Mouse (Mus musculus): ENCODE measurements around the gene Pcbp2.

Pcbp2 gene

DNA sequence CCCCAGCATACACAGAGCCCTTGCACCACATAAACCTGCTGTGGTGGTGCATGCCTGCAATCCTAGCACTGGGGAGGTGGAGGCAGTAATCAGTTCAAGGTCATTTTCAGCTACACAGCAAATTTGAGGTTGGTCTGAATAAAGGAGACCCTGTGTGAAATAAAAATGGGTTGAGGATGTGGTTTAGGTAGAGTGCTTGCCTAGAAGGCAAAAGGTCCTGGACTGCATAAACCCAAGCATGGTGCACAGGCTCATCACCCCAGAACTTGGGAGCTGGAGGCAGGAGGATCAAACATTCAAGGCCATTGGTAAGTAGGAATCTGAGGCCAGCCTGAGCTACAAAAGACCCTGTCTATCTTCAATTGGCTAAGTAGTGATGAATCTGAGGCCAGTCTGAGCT lies 37.2 kb downstream of the Pcbp2 start:
- no peak for DNase-seq

DNA sequence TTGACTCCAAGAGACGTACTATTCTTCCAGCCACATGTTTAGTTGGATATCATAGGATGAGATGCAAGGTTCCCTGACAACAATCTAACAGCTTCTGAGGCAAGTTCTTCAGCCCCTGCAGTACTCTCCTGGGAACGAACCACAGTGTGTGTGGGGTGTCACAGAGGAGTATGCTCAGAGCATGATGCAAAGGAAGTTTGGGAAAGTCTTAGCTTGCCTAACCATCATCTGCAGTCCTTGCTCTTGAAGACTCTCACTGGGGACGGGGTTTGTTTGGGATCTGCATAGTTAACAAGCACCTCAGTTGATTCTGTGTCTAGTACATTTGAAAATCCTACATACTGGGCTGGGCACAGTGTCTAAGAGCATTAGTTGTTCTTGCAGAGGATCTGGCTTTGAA lies 38.0 kb downstream of the Pcbp2 start:
- no peak for DNase-seq

DNA sequence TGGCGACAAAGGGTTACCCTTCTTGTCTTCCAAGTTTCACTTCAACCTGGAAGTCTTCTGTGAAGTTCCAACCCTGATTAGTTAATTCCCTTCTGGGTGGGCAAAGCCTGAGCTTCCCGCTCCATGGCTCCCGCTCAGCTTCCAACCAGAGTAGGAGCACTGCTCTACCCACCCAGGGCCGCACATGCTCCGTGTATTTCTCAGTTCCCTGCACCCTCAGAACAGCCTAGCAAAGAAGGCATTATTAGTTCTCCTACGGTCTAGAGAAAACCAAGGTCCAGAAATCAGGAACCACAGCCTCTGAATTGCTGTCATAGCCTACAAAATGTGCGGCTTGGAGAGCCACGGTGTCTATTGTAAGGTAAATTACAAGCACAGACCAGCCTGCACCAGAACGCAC lies 39.8 kb downstream of the Pcbp2 start:
- peak in 1 of 2 experiments; percentile 40 for DNase-seq

DNA sequence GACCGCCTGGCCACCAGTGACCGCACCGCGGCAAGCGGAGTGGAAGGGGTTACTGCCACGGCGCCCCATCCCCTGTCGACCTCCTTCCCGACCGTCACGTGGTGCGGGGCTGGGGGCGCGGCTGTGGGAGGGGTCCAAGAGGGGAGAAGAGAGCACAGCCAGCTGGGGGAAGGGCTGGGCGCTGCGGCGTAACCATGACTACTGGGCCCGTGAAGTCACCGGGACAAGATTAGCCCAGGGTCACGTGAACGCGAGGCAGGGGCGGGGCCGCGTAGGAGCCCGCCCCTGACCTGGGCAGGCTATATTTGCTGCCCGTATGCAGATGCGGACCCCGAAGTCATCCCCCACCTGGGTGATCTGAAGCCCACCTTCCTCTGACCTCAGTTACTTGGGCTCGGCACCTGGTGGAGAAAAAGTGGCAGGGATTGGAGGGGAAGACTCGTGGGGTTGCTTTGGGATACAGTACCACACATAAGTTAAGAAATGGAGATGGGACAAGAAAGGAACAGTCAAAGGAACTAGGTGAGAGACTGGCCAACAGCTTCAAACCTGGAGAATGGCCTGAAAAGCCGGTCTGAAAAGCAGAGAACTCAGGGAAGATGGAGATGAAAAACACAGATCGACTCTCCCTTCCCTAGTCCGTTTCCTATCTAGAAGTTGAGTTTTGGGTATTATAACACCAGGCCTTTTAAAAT lies 40.4 kb downstream of the Pcbp2 start:
- peak; percentile 81 to 84 for DNase-seq

DNA sequence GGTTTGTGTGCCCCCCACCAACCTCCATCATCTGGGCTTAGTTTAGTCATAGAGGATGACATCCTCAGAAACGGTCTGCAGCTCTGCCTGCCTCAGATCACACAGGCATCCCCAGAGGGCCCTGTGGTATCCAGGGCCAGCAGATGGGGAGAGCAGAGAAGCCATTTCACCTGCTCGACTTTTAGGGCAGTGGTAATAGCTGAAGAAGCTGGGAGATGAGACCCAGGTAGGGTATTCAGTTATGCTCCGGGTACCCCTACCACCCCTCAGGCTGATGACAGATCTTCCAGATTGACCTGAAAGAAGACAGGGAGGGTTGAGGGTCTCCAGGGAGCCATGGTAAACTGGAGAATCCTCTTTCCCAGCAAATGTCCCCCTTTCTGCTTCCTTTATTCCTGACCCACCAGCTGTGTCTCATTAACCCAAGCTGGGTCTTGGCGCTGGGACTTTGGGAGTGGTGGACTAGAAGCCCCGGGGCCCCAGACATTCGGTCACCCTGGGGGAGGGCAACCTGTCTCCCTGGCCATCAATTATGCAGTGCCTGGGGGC lies 41.0 kb downstream of the Pcbp2 start:
- peak in 1 of 2 experiments; percentile 40 for DNase-seq

DNA sequence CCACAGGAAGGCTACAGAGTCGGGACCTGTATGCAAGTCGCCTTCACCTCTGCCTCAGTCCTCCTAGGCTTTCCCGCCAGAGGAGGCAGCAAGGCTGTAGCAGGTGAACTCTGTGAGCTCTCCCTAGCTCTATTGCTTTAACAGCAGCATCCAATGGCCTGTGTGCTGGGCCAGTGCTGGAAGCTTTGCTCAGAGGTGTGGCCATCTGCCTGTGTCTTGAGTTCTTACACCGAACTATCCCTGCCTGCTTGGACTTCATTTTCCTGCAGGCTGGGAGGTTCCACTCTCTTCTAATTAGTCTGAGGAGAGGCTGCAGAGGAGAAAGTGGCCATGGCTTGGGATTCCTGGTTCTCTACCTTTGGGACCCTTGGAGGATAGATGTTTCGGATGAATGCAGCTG lies 41.7 kb downstream of the Pcbp2 start:
- peak; percentile 44 to 51 for DNase-seq

DNA sequence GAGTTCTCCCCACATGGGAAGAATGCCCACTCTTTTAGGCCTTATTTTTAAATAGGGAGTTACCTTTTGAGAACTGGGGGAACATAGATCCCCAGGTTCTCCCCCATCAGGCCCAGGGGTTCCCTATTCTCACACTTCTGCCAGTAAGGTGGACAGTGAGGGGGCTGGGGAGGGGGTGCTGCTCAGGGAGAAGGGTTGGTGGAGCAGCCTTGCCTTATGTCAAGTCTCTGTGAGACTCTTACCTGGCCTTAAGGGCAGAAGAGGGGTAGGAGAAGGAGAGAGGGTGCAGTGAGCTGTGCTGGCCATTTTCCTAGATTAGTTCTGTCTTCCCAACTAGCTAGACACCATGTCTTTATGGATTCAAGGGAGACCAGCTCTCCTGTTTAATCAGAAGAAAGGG lies 42.1 kb downstream of the Pcbp2 start:
- no peak for DNase-seq

DNA sequence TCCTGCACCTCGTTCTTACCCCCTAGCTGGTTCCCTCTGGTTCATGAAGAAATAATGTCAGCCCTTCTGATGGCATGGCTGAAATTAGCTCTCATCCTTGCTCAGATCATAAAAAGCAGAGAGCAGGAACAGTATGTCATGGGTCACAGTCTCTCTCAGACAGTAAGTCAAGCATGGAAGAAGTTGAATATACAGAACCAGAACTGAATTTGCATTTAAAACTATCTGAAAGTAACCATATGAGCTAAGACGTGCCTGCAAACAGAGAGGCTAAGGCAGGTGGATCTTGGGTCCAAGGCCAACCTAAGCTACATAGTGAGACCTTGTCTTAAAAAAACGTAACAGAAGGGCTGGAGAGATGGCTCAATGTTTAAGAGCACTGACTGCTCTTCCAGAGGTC lies 42.7 kb downstream of the Pcbp2 start:
- no peak for DNase-seq

DNA sequence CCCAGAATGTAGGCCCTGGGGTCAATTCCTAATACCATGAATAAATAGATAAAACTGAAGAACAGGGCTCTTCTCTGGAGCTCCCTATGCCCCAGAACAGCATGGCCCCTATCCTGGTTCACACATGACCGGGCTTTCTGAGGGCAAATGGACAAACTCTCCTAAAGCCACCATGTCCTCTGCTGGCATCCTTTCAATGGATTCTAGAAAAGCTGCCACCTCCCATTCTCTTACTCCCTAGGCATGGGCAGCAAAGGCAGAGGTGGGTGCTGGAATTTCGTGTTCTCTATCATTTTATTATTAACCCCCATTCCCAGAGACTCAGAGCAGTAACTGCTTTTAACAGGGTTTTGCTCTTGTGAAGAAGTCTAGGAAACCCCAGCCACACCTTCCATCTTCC lies 44.9 kb downstream of the Pcbp2 start:
- DNase-seq = no peak

DNA sequence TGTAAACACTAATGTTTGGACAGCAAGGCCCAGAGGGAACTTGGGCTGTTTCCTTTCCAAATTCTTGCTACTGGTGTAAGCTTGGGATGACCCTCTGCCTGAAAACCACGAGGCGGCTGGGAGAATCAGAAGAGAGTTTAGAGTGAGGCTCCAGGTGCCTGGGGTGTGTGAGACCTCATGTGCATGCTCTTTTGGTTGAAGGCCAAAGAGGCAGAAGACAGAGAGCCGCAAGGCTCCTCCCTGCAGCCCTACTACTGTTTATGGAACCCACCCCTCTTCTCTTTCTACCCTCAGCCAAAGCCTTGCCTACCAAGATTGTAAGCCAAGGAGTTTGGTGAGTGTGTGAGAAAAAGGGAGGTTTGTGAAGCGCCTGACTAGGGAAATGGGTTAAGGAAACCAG lies 45.5 kb downstream of the Pcbp2 start:
- peak in 1 of 2 experiments; percentile 45 for DNase-seq

DNA sequence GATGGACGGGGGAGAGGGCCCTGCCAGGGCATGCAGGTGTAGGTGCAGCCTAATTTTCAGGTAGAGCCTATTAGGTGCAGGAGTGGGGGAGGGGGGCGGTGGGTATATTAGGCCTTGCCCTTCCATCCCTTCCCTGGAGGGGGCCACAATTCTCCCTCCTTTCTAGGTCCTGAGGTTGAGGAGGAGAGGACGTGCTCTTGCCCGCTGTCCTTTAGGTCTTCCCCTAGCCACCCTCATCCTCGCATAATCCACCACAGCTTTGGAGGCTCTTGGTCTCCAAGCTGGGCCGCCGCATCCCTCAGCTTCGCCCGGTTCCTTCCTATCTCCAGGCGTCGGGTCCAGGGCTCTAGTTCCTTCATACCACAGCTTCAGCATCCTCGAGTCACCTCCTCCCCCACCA lies 46.0 kb downstream of the Pcbp2 start:
- DNase-seq = peak in 1 of 2 experiments; percentile 53

DNA sequence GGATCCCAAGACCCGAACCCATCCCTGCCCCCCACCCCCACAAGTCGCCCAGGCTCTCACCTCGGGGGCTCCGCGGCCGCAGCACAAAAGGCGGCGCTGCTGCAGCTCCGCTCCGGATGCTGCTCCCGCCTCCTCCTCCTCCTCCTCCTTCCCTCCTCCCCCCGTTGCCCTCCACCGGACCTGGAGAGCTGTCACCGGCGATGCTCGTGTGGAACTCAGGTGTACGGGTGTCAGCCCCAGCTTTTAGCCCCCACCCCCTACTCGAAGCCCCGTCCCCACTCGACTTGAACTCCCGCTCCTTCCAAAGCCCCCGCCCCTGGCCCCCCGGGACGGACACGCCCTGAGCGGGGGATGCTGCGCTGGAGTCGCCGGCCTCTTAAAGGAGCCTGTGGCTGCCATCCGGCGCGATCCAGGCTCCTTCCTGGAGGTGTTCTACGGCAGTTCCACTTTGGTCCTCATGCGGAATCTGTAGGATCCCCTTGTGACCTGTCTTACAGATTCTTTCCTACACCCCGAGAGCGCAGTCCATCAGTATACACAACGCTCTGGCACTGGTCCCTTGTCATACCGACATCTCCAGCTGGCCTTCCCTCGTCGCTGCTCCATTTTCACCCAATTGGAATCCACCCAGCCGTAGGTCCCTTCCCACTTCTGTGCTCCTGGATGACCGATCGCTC lies 46.5 kb downstream of the Pcbp2 start, which contains the start of gene Map3k12:
Map3k12 (minus strand) TSS at position 337 of the 677 bp plus-strand sequence.
- DNase-seq = peak; percentile 86 to 90

DNA sequence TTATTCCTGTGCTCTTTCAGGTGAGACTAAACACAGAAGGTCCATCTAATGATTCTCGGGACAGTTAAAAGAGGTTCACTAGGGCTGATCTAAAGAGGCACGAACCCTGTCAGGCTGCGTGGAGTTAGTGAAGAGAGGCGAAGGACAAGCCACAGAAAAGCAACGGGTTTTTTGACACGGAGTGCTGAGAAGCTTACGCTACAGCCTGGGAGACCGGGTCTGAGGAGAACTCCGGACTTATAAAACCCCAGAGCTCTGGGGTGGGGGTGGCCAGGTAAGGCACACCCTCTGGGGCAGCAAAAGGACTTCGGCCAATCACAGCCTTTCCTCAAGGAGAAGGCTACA lies 47.3 kb downstream of the Pcbp2 start:
- DNase-seq = no peak

DNA sequence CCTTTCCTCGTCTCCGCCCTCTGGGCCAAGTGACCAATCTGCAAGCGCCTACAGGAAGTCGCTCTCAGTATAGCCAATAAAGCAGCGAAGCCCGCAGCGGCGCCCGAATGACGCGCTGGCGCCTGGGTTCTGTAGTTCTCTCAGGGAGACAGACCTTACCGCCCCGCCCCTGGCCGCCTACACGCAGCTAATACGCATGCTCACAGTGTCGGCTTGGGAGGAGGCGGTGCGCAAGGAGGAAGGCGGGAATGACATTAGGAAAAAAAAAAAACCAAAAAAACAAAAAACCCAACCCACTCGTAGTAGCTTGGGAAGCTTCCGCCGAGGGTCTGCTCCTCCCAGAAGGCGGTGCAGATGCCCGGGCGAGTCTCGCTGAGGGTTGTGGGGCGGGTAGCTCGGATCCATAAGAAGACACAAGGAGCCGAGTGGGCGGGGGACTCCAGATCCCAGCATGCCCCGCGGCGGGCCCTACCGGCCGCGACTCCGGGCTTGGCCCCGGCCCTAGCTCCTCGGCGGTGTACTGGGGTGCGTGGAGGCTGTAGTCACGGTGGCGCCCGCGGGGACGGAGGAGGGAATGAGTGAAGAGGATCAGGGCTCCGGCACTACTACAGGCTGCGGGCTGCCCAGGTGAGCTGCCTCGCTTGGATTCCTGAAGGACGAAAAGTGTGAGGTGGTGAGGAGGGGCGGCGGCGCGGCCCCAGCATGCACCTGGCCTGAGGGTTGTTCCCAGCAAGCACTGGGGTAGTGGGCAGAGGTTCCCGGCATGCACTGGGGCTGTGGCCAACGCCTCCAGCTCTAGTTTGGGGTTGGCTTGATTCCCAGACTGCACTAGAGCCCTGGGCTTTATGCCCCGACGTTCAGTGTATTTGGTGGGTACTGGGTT lies 47.9 kb downstream of the Pcbp2 start, which contains the start of gene Tarbp2:
Tarbp2 (plus strand) TSS at position 217 of the 883 bp plus-strand sequence.
- peak; percentile 99 to 100 for DNase-seq

DNA sequence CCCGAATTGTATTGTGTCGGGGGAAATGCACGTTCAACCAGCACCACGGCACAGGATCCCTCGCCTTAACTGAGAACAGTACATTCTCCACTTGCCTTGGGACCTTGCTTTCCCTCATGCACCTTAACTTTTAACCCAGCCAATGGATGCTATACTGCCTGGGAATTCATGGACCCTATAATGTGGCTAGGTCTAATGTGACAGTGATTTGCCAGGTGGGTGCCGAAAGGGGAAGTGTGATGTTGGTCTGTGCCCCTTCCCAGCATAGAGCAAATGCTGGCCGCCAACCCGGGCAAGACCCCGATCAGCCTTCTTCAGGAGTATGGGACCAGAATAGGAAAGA lies 48.5 kb downstream of the Pcbp2 start:
- no peak for DNase-seq

DNA sequence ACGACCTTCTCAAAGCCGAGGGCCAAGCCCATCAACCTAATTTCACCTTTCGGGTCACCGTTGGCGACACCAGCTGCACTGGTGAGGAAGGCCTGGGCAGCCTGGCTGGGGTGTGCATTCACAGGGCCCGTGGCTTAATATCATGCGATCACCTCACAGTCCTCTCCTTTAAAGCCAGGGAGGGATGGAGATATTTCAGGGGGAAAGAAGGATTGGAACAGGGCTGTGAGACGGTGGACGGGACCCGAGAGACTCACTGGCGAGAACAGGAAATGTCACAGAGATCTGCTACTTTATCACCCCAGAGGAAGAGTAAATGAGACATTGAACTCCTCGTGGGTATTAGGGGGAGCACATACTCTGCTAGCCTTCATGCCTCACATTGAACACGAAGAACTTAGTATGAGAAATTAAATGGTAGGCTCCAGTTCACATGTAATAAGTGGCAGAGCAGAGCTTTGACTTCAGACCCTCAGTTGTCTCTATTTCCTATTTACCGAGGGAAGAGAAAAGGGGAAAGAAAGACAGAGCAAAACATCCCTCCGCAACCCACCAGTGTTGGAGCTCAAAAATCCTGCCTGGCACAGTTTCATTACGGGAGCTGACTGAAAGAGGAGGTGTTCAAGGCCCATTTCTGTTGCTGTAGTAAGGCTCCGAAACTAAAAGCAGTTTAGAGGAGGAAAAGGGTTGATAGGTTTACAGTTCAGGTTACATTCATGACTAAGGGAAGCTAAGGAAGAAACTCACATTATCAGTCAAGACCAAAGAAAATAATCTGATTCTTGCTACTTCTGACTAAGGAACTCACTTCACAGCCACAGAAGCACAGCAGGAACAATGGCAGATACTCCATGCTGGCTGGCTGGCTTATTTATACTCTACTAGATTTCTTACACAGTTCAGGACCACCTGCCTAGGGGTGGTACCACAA lies 49.1 kb downstream of the Pcbp2 start:
- DNase-seq = peak in 1 of 2 experiments; percentile 48

DNA sequence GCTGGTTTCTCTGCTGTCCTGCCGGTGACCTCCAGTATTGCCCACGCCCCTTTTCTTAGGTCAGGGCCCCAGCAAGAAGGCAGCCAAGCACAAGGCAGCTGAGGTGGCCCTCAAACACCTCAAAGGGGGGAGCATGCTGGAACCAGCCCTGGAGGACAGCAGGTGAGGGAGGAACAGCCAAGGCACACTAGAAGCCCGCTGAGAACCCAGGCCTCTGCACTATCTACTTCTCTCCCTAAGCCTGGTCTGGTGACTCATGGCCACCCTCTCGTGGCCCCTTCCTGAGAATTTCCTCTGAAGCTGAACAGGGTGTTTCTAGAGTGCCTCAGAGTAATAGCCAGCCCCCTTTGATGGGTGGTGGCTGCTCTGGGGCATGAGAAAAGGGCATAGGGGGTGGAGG lies 50.1 kb downstream of the Pcbp2 start:
- peak; percentile 51 to 56 for DNase-seq

DNA sequence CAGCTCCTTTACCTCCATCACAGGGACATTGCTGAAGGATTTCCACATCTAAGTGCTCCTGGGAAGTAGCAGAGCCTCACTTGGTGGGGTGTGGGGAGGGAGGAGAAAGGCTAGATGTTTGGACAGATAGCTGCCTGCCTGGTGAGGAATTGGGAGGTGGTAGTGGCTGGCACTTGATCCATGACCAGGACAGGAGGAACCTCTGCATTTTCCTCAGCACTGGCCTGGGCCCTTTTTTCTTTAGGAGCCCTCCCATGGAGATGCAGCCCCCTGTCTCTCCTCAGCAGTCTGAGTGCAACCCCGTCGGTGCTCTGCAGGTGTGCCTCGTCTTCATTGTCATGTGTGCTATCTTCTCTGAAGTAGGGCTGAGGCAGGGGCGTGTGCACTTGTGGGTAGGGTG lies 51.1 kb downstream of the Pcbp2 start:
- peak in 1 of 2 experiments; percentile 14 for DNase-seq

DNA sequence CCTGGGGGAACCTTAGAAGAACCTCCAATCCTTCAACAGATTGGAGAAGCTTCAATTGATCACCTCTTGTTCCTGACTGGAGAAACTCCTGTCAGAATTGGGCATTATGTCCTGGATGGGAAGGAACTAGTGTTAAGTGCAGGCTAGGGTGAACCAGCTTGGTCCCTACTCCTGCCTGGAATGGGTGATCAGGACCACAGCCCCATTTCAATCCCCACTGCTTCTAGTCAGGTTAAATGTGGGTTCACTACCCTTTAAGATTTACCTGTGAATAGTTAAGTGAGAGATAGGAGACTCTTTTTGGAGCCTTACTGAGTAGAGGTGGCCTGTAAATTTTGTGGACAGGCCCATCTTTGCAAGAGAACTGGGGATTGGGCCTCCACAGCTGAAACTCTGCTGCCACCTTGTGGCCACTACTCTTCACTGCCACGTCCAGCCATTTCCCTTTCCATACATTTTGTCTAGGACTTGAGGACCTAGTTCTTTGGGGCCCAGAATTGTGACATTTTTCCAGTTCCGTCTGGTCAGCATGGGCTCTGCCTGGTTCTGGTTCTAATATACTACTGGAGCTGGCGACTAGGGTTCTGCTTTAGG lies 54.6 kb downstream of the Pcbp2 start, which contains the start of gene Npff:
Npff (minus strand) TSS at position 51 of the 594 bp plus-strand sequence.
- peak; percentile 84 to 92 for DNase-seq

DNA sequence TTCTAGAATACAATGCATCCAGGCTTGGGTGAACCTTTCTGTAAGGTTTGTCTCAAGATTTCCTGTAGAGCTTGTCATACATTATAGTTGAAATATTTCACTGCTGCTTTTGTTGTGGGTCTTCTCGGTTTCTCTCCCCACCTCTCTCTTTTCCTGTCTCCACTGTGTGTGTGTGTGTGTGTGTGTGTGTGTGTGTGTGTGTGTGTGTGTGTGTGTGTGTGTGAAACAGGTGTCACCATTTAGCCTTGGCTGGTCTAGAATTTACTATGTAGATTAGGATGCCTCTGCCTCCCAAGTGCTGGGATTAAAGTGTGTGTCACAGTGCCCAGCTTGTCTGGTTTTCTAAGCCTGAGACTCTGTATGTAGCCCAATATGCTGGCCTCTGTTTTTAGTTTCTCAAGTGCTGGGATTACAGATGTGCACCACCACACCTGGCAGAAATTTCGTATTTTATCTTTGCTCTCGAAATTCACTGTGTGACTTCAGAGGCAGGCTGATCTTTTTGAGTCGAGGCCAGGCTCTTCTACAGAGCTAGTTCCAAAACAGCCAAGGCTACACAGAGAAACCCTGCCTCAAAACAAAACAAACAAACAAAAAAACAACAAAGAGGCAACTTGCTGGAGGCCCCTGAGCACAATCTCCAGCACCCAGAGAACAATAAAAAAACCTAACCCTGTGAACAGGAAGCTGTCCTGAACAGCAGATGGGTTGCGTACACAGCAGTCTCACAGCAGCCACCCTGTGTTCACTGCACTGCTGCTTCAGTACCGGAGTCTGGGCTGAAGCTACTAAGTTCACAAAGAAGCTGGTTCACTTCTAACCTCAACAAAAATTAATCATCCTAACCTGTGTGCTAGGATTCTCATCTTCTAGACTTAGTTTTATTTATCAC lies 56.0 kb downstream of the Pcbp2 start:
- DNase-seq = no peak

DNA sequence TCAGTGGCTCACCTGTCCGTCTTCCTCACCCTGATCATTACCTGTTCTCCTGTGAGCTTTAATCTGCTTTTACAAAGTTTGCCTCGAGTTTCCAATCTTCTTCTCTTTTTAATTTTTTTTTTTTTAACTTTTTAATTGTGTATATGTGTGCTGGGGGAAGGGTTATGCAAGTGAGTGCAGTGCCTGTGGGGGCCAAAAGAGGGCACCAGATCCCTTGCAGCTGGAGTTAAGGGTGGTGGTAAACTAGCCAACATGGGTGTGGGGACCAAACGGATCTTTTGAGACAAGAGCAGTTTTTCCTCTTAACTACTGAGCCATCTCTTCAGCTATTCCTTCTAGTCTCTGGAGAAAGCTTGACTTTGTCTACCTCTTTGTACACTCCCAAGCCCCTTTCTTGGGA lies 57.6 kb downstream of the Pcbp2 start:
- no peak for DNase-seq
